Comparison of ENCODE assay signal across 25 mouse cellular contexts in genomic region chr14:120942803-120943202, GRCm38 (mm10).
"Had no signal": no experiment of that assay in that cellular context is flagged by ENCODE, and none has a peak within 500 bp of the region (broad histone marks: within the 10 kb centered on the region; RNA-seq: fewer than 3 reads in every experiment).

No protein-coding gene starts in this region.

- H3K4me2 ChIP-seq: heart, embryonic 11.5 days; heart, embryonic 13.5 days; heart, embryonic 15.5 days; hindbrain, embryonic 13.5 days; hindbrain, embryonic 15.5 days; kidney, embryonic 15.5 days; limb, embryonic 13.5 days; limb, embryonic 15.5 days had no signal

- ATAC-seq: hindbrain, postnatal 0 days; intestine, embryonic 16.5 days had no signal

- H3K27me3 ChIP-seq: heart, embryonic 13.5 days; heart, embryonic 15.5 days; hindbrain, embryonic 13.5 days; hindbrain, embryonic 15.5 days; kidney, embryonic 15.5 days; limb, embryonic 13.5 days; limb, embryonic 15.5 days had no signal

- H3K9me3 ChIP-seq: heart, embryonic 13.5 days; heart, embryonic 15.5 days; hindbrain, embryonic 13.5 days; hindbrain, embryonic 15.5 days; kidney, embryonic 15.5 days; limb, embryonic 13.5 days; limb, embryonic 15.5 days had no signal

- H3K4me1 ChIP-seq: hindbrain, embryonic 15.5 days; kidney, embryonic 15.5 days; limb, embryonic 13.5 days; limb, embryonic 15.5 days had no signal

- H3K4me3 ChIP-seq: heart, adult 2 months; heart, embryonic 13.5 days; heart, embryonic 15.5 days; hindbrain, embryonic 13.5 days; hindbrain, embryonic 15.5 days; kidney, embryonic 15.5 days; limb, embryonic 13.5 days; limb, embryonic 15.5 days had no signal

- H3K9ac ChIP-seq: heart, embryonic 13.5 days; heart, embryonic 15.5 days; hindbrain, embryonic 13.5 days; hindbrain, embryonic 15.5 days; kidney, embryonic 15.5 days; limb, embryonic 13.5 days; limb, embryonic 15.5 days had no signal

- H3K27ac ChIP-seq: heart, adult 2 months; heart, embryonic 13.5 days; heart, embryonic 15.5 days; hindbrain, embryonic 13.5 days; hindbrain, embryonic 15.5 days; hindbrain, postnatal 0 days; kidney, embryonic 15.5 days; kidney, postnatal 0 days; limb, embryonic 13.5 days; limb, embryonic 15.5 days had no signal

- DNase-seq: gastrocnemius, postnatal 14 days; gastrocnemius, postnatal 36 days; heart, adult 11 months; heart, adult 2 months; heart, postnatal 14 days; heart, postnatal 36 days; kidney, adult 11 months; kidney, adult 2 months; kidney, adult 9 months; kidney, postnatal 14 days; kidney, postnatal 36 days; layer of hippocampus, adult 9-11 months; layer of hippocampus, postnatal 36 days; left cerebral cortex, postnatal 4 days had no signal
